Mouse (Mus musculus): ENCODE measurements around the gene Cyp24a1. TPM values are rescaled to one million over a fixed set of nuclear protein-coding genes. Genes with fewer than 3 reads are reported as not detected.
"Not testable (repeated sequence)": the region's sequence is repeated elsewhere in the genome, so short reads cannot be mapped to it uniquely, and the experiment has no call there.

The Cyp24a1 gene
- polyA plus RNA-seq, 1 experiment from 2014 or later = 0.14 TPM

GRCm38 (mm10) chr2:170464817-170465216, 32.1 kb downstream of the Cyp24a1 start:
- H3K27ac ChIP-seq (ENCODE audit: low read depth, low read length) = no peak overlapping the region
- H3K9me3 ChIP-seq (ENCODE audit: control insufficient read depth, low read length) = no peaks in the 10 kb centered on the region
- 72% methylated on average over 2 of the region's 4 CpGs for WGBS
- no peaks in the 10 kb centered on the region; the same call in 1 of the 2 replicates for H3K4me1 ChIP-seq (replicated peaks; ENCODE audit: control insufficient read depth, insufficient read depth, low read length)
- no peak overlapping the region for H3K9ac ChIP-seq (ENCODE audit: low read depth, low read length)
- no peaks in the 10 kb centered on the region for H3K36me3 ChIP-seq (ENCODE audit: control insufficient read depth, insufficient read depth, low read length)
- no peaks in the 10 kb centered on the region for H3K27me3 ChIP-seq (ENCODE audit: control insufficient read depth, insufficient read depth, low read length)
- no peak overlapping the region for H3K4me2 ChIP-seq (replicated peaks; ENCODE audit: low read depth, low read length)
- DNase-seq (ENCODE audit: low spot score) = no peak
- no peak for ATAC-seq (ENCODE audit: low FRiP score)
- H3K4me3 ChIP-seq (ENCODE audit: low read depth, low read length) = no peak overlapping the region

- no peaks in the 10 kb centered on the region for H3K9me3 ChIP-seq (ENCODE audit: control insufficient read depth, low read length)
- no peak overlapping the region for H3K4me2 ChIP-seq (replicated peaks; ENCODE audit: low read depth, low read length)
- no peak overlapping the region for H3K27ac ChIP-seq (ENCODE audit: low read depth, low read length)
- 70% methylated on average over 7 of the region's 7 CpGs for WGBS
- no peak for DNase-seq (ENCODE audit: low spot score)
- no peaks in the 10 kb centered on the region for H3K27me3 ChIP-seq (ENCODE audit: control insufficient read depth, insufficient read depth, low read length)
- H3K4me1 ChIP-seq (replicated peaks; ENCODE audit: control insufficient read depth, insufficient read depth, low read length) = no peaks in the 10 kb centered on the region; the same call in 1 of the 2 replicates
- no peak overlapping the region for H3K4me3 ChIP-seq (ENCODE audit: low read depth, low read length)
- no peak for ATAC-seq (ENCODE audit: low FRiP score)
- no peak overlapping the region for H3K9ac ChIP-seq (ENCODE audit: low read depth, low read length)
- H3K36me3 ChIP-seq (ENCODE audit: control insufficient read depth, insufficient read depth, low read length) = no peaks in the 10 kb centered on the region
These were observed 35.3 kb downstream of the Cyp24a1 start for GRCm38 (mm10) chr2:170461652-170462051.

GRCm38 (mm10) chr2:170459805-170460204, 37.1 kb downstream of the Cyp24a1 start:
- no peak for ATAC-seq (ENCODE audit: low FRiP score)
- peak; percentile 42 for DNase-seq (ENCODE audit: low spot score)
- WGBS = 20% methylated on average over 9 of the region's 9 CpGs

GRCm38 (mm10) chr2:170459183-170459582, 37.8 kb downstream of the Cyp24a1 start:
- Histone ChIP-seq H3K9ac (ENCODE audit: low read depth, low read length) (no peak overlapping the region), H3K9me3 (ENCODE audit: control insufficient read depth, low read length) (no peaks in the 10 kb centered on the region), H3K27me3 (ENCODE audit: control insufficient read depth, insufficient read depth, low read length) (no peaks in the 10 kb centered on the region), H3K36me3 (ENCODE audit: control insufficient read depth, insufficient read depth, low read length) (no peaks in the 10 kb centered on the region), H3K4me1 (replicated peaks; ENCODE audit: control insufficient read depth, insufficient read depth, low read length) (no peaks in the 10 kb centered on the region; the same call in 1 of the 2 replicates), H3K4me3 (ENCODE audit: low read depth, low read length) (no peak overlapping the region), H3K4me2 (replicated peaks; ENCODE audit: low read depth, low read length) (no peak overlapping the region), H3K27ac (ENCODE audit: low read depth, low read length) (no peak overlapping the region)
- no peak for ATAC-seq (ENCODE audit: low FRiP score)
- WGBS = 63% methylated on average over 10 of the region's 10 CpGs
- DNase-seq (ENCODE audit: low spot score) = no peak

More at GRCm38 (mm10) chr2:170459805-170460204, 37.1 kb downstream of the Cyp24a1 start:
- H3K27ac ChIP-seq (ENCODE audit: low read depth, low read length) = no peak overlapping the region
- H3K27me3 ChIP-seq (ENCODE audit: control insufficient read depth, insufficient read depth, low read length) = no peaks in the 10 kb centered on the region
- H3K9me3 ChIP-seq (ENCODE audit: control insufficient read depth, low read length) = no peaks in the 10 kb centered on the region
- no peak overlapping the region for H3K4me3 ChIP-seq (ENCODE audit: low read depth, low read length)
- no peak overlapping the region for H3K4me2 ChIP-seq (replicated peaks; ENCODE audit: low read depth, low read length)
- no peak overlapping the region for H3K9ac ChIP-seq (ENCODE audit: low read depth, low read length)
- no peaks in the 10 kb centered on the region; the same call in 1 of the 2 replicates for H3K4me1 ChIP-seq (replicated peaks; ENCODE audit: control insufficient read depth, insufficient read depth, low read length)
- no peaks in the 10 kb centered on the region for H3K36me3 ChIP-seq (ENCODE audit: control insufficient read depth, insufficient read depth, low read length)

- H3K4me1 ChIP-seq (replicated peaks; ENCODE audit: control insufficient read depth, insufficient read depth, low read length); H3K27ac ChIP-seq (ENCODE audit: low read depth, low read length); H3K27me3 ChIP-seq (ENCODE audit: control insufficient read depth, insufficient read depth, low read length); H3K36me3 ChIP-seq (ENCODE audit: control insufficient read depth, insufficient read depth, low read length); H3K4me2 ChIP-seq (replicated peaks; ENCODE audit: low read depth, low read length); ATAC-seq (ENCODE audit: low FRiP score); DNase-seq (ENCODE audit: low spot score); H3K9me3 ChIP-seq (ENCODE audit: control insufficient read depth, low read length); H3K4me3 ChIP-seq (ENCODE audit: low read depth, low read length); H3K9ac ChIP-seq (ENCODE audit: low read depth, low read length): not testable (repeated sequence)
- WGBS = 43% methylated on average over 3 of the region's 4 CpGs
These were observed 43.1 kb downstream of the Cyp24a1 start for GRCm38 (mm10) chr2:170453809-170454208.

GRCm38 (mm10) chr2:170450933-170451332, 46.0 kb downstream of the Cyp24a1 start:
- Histone ChIP-seq H3K36me3 (ENCODE audit: control insufficient read depth, insufficient read depth, low read length) (no peaks in the 10 kb centered on the region), H3K9me3 (ENCODE audit: control insufficient read depth, low read length) (no peaks in the 10 kb centered on the region), H3K9ac (ENCODE audit: low read depth, low read length) (no peak overlapping the region), H3K4me1 (replicated peaks; ENCODE audit: control insufficient read depth, insufficient read depth, low read length) (no peaks in the 10 kb centered on the region), H3K27me3 (ENCODE audit: control insufficient read depth, insufficient read depth, low read length) (no peaks in the 10 kb centered on the region; the same call in 1 of the 2 replicates), H3K4me2 (replicated peaks; ENCODE audit: low read depth, low read length) (no peak overlapping the region), H3K4me3 (ENCODE audit: low read depth, low read length) (no peak overlapping the region), H3K27ac (ENCODE audit: low read depth, low read length) (no peak overlapping the region)
- 12% methylated on average over 9 of the region's 9 CpGs for WGBS
- DNase-seq (ENCODE audit: low spot score) = peak; percentile 93
- ATAC-seq (ENCODE audit: low FRiP score) = 0 out of 2 replicates have a peak, but pooled peaks have one; percentile 4

GRCm38 (mm10) chr2:170447651-170448050, 49.3 kb downstream of the Cyp24a1 start:
- H3K36me3 ChIP-seq (ENCODE audit: control insufficient read depth, insufficient read depth, low read length) = no peaks in the 10 kb centered on the region
- H3K27ac ChIP-seq (ENCODE audit: low read depth, low read length) = no peak overlapping the region
- H3K27me3 ChIP-seq (ENCODE audit: control insufficient read depth, insufficient read depth, low read length) = no peaks in the 10 kb centered on the region; the same call in 1 of the 2 replicates
- no peaks in the 10 kb centered on the region for H3K4me1 ChIP-seq (replicated peaks; ENCODE audit: control insufficient read depth, insufficient read depth, low read length)
- 63% methylated on average over 10 of the region's 10 CpGs for whole genome bisulfite sequencing
- no peaks in the 10 kb centered on the region for H3K9me3 ChIP-seq (ENCODE audit: control insufficient read depth, low read length)
- DNase-seq (ENCODE audit: low spot score) = no peak
- H3K4me2 ChIP-seq (replicated peaks; ENCODE audit: low read depth, low read length) = no peak overlapping the region
- no peak overlapping the region for H3K9ac ChIP-seq (ENCODE audit: low read depth, low read length)
- H3K4me3 ChIP-seq (ENCODE audit: low read depth, low read length) = no peak overlapping the region
- no peak for ATAC-seq (ENCODE audit: low FRiP score)

GRCm38 (mm10) chr2:170446843-170447383, 50.0 kb downstream of the Cyp24a1 start:
- H3K9ac ChIP-seq (ENCODE audit: low read depth, low read length) = no peak overlapping the region
- H3K4me2 ChIP-seq (replicated peaks; ENCODE audit: low read depth, low read length) = no peak overlapping the region
- 85% methylated on average over 5 of the region's 5 CpGs for WGBS
- H3K4me1 ChIP-seq (replicated peaks; ENCODE audit: control insufficient read depth, insufficient read depth, low read length) = no peaks in the 10 kb centered on the region
- ATAC-seq (ENCODE audit: low FRiP score) (no peak), DNase-seq (ENCODE audit: low spot score) (no peak)
- no peaks in the 10 kb centered on the region for H3K36me3 ChIP-seq (ENCODE audit: control insufficient read depth, insufficient read depth, low read length)
- no peaks in the 10 kb centered on the region for H3K9me3 ChIP-seq (ENCODE audit: control insufficient read depth, low read length)
- no peaks in the 10 kb centered on the region; the same call in 1 of the 2 replicates for H3K27me3 ChIP-seq (ENCODE audit: control insufficient read depth, insufficient read depth, low read length)
- H3K4me3 ChIP-seq (ENCODE audit: low read depth, low read length) = no peak overlapping the region
- H3K27ac ChIP-seq (ENCODE audit: low read depth, low read length) = no peak overlapping the region

GRCm38 (mm10) chr2:170445861-170446260, 51.1 kb downstream of the Cyp24a1 start:
- Histone ChIP-seq H3K4me2 (replicated peaks; ENCODE audit: low read depth, low read length) (no peak overlapping the region), H3K4me3 (ENCODE audit: low read depth, low read length) (no peak overlapping the region), H3K9ac (ENCODE audit: low read depth, low read length) (no peak overlapping the region), H3K27ac (ENCODE audit: low read depth, low read length) (no peak overlapping the region), H3K9me3 (ENCODE audit: control insufficient read depth, low read length) (no peaks in the 10 kb centered on the region), H3K36me3 (ENCODE audit: control insufficient read depth, insufficient read depth, low read length) (no peaks in the 10 kb centered on the region), H3K4me1 (replicated peaks; ENCODE audit: control insufficient read depth, insufficient read depth, low read length) (no peaks in the 10 kb centered on the region), H3K27me3 (ENCODE audit: control insufficient read depth, insufficient read depth, low read length) (no peaks in the 10 kb centered on the region)
- DNase-seq (ENCODE audit: low spot score) (no peak), ATAC-seq (ENCODE audit: low FRiP score) (no peak)
- WGBS = 92% methylated on average over 5 of the region's 5 CpGs
